Mouse (Mus musculus) heart, adult 2 months (tissue): ENCODE data around the gene Gm21903.

Experiments
- CTCF ChIP-seq: fragments of 200-600 bp; IDR thresholded peaks from 2 replicates; pipeline ENCODE4 v1.8.1; 2022; ENCODE audit warnings: antibody characterized with exemption, mild to moderate bottlenecking, moderate library complexity
- EP300 ChIP-seq: fragments of 200-500 bp; IDR thresholded peaks from 2 replicates; pipeline ENCODE4 v1.6.1; 2011; ENCODE audit warnings: low read depth, low read length, control low read depth; ENCODE audit not compliant: insufficient read depth
- POLR2A ChIP-seq: fragments of 200-500 bp; IDR thresholded peaks from 2 replicates; pipeline ENCODE4 v1.6.1; 2011; ENCODE audit warnings: mild to moderate bottlenecking, low read depth, low read length, control low read depth; ENCODE audit not compliant: insufficient read depth

- TF ChIP-seq POLR2A (no peak), EP300 (no peak), CTCF (no peak)
Measured at GRCm38 (mm10) chr17:39063641-39064040, 20.5 kb upstream of the Gm21903 start.
